Mouse (Mus musculus) erythroblast, embryonic 14.5 days (primary cell): ENCODE data around the gene Fosl1.

Experiments
- GATA1 ChIP-seq: IDR thresholded peaks from 2 replicates; pipeline ENCODE4 v1.6.1; 2012; ENCODE audit warnings: low read length, inconsistent platforms, mixed read lengths
- TAL1 ChIP-seq: IDR thresholded peaks from 3 replicates; pipeline ENCODE4 v1.6.1; 2012; ENCODE audit warnings: low read length, inconsistent platforms, mixed read lengths

DNA sequence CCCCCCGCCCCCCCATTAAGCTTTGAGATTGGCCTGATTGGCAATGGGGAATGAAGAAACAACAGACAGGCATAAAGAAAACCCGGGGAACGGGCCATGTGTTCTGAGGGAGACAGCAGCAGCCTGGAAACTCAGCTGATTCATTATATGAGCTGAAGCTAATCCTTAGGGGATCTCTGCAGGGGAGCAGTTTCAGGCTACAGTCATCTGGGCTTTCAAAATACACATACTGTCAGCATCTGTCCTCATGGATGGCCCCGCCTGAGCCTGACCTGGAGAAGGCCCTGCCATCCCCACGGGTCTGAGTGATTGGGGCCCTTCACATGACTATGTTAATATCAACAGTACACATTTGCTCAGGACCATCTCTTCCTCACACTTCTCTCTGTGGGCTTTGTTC lies 24.5 kb downstream of the Fosl1 start:
- TF ChIP-seq TAL1 (no peak), GATA1 (no peak)
